Mouse (Mus musculus) intestine, embryonic 16.5 days (tissue): ENCODE results near the gene Gm10639. TPM values are rescaled to one million over a fixed set of nuclear protein-coding genes. Genes with fewer than 3 reads are reported as not detected.

Experiments used
- polyA plus RNA-seq: library from polyadenylated mRNA; unstranded; fragments of >200 nt; fragmentation: Nextera tagmentation; extraction: Ambion mirVana; gene quantifications from 2 replicates; pipeline ENCODE4 v1.2.1, GENCODE M21; 2015

The Gm10639 gene
- polyA plus RNA-seq, 1 experiment from 2014 or later = 0.93 TPM

Other genes with a start within 250 kb of the Gm10639 start
- not detected in 2 replicates for gene Gcm1, start 238.0 kb upstream of the Gm10639 start, polyA plus RNA-seq
- gene Fbxo9, start 180.9 kb upstream of the Gm10639 start, polyA plus RNA-seq = 39.8 and 43.3 TPM in 2 replicates
- 28.1 and 29.9 TPM in 2 replicates for gene Ick, start 180.7 kb upstream of the Gm10639 start, polyA plus RNA-seq
- gene Gsta4, start 107.1 kb upstream of the Gm10639 start, polyA plus RNA-seq = 57.5 and 62.7 TPM in 2 replicates
- gene Gsta1, start 59.3 kb upstream of the Gm10639 start, polyA plus RNA-seq = 94.1 and 98.3 TPM in 2 replicates
- 73.4 and 80.7 TPM in 2 replicates for gene Gm3776, start 32.8 kb upstream of the Gm10639 start, polyA plus RNA-seq
- not detected in 2 replicates for gene Omt2a, start 24.9 kb downstream of the Gm10639 start, polyA plus RNA-seq
- gene Omt2b, start 37.7 kb downstream of the Gm10639 start, polyA plus RNA-seq = not detected in 2 replicates
- gene Gsta2, start 65.9 kb downstream of the Gm10639 start, polyA plus RNA-seq = 77.3 and 89.5 TPM in 2 replicates
- not detected in 2 replicates for gene Dppa5a, start 78.3 kb downstream of the Gm10639 start, polyA plus RNA-seq
- gene Ooep, start 88.8 kb downstream of the Gm10639 start, polyA plus RNA-seq = 0.26 and 0.39 TPM in 2 replicates
- gene Ddx43, start 105.9 kb downstream of the Gm10639 start, polyA plus RNA-seq = 0.13 and 0.28 TPM in 2 replicates
- 1.6 and 1.9 TPM in 2 replicates for gene Cgas, start 153.3 kb downstream of the Gm10639 start, polyA plus RNA-seq
- gene Mto1, start 158.3 kb downstream of the Gm10639 start, polyA plus RNA-seq = 25.0 and 27.0 TPM in 2 replicates
- gene Gm17324, start 158.9 kb downstream of the Gm10639 start, polyA plus RNA-seq = 0.24 and 0.48 TPM in 2 replicates
- gene Eef1a1, start 199.2 kb downstream of the Gm10639 start, polyA plus RNA-seq = 4,065 and 4,271 TPM in 2 replicates